Comparison of ENCODE assay signal across 8 mouse cellular contexts in the genomic region with DNA sequence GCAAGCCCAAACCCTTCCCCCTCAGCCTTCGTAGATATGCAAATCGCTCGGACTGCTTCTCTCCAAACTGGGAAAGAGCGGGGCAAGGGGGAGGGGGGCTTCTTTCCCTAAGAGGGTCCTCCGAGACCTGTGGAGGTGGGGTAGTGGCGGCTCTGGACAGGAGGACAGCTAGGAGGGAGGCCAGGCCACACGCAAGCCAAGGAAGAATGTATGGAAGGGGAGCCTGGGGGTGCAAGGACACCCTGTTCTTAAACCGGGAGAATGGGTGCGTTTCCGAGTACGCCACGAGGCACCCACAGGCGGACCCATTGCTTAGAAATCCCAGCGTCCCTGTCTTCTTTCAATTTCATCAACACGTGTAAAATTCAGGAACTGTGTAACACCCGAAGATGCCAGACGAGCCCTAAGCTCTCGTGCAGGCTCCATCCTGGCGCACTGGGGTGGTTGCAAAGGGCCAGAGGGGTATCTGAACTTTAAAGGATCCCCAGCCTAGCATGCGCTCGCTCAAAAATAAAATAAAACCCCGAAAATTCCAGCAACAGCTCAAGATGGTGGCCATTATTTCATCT. TPM values are rescaled to one million over a fixed set of nuclear protein-coding genes. Genes with fewer than 3 reads are reported as not detected.
A peak's percentile ranks its signal among the peaks of the same experiment; 100 is the strongest.
DNase-seq lines count a peak whose midpoint lies in the region; ATAC-seq and TF ChIP-seq lines count a peak whose summit lies in the region.

No protein-coding gene starts in this region.

- H3K9me3 ChIP-seq in forebrain, postnatal 0 days (ENCODE audit: low read length): no peaks in the 10 kb centered on the region
- H3K9me3 ChIP-seq in intestine, postnatal 0 days (ENCODE audit: control insufficient read depth): no peaks in the 10 kb centered on the region

- H3K27me3 ChIP-seq in spleen, adult 2 months (ENCODE audit: control insufficient read depth, insufficient read depth, low read length): peaks cover 17% of the 10 kb centered on the region
- peaks cover 51% of the 10 kb centered on the region for H3K27me3 ChIP-seq in forebrain, postnatal 0 days (ENCODE audit: insufficient read depth, low read length)
- peaks cover 9% of the 10 kb centered on the region; the same call in 1 of the 2 replicates for H3K27me3 ChIP-seq in intestine, postnatal 0 days (replicated peaks; ENCODE audit: control insufficient read depth, insufficient read depth, low read length)

- no peak for ATAC-seq in forebrain, postnatal 0 days
- ATAC-seq in intestine, postnatal 0 days: no peak

- DNase-seq in spleen, adult 2 months (ENCODE audit: low read depth in 1 of 2, low spot score in 2 of 2): no peak
- no peak for DNase-seq in spleen, postnatal 14 days (ENCODE audit: low spot score in 2 of 2)
- DNase-seq in forebrain, postnatal 0 days: peak; percentile 31
- DNase-seq in spleen, postnatal 36 days (ENCODE audit: low spot score in 2 of 2): no peak
- DNase-seq in urinary bladder, postnatal 14 days (ENCODE audit: low spot score): no peak
- no peak for DNase-seq in thymus, postnatal 36 days

- no peaks in the 10 kb centered on the region for H3K36me3 ChIP-seq in spleen, adult 2 months (ENCODE audit: control insufficient read depth, insufficient read depth, low read length)
- H3K36me3 ChIP-seq in forebrain, postnatal 0 days (ENCODE audit: insufficient read depth): no peaks in the 10 kb centered on the region
- H3K36me3 ChIP-seq in intestine, postnatal 0 days (ENCODE audit: control insufficient read depth, insufficient read depth): 0 out of 2 replicates have a peak, but pooled peaks cover 10% of the 10 kb centered on the region
- peaks cover 8% of the 10 kb centered on the region for H3K36me3 ChIP-seq in macrophage (ENCODE audit: inconsistent target)

- H3K4me1 ChIP-seq in spleen, adult 2 months (ENCODE audit: control insufficient read depth, insufficient read depth, insufficient read length): peaks cover 16% of the 10 kb centered on the region
- H3K4me1 ChIP-seq in forebrain, postnatal 0 days (ENCODE audit: insufficient read depth): peaks cover 38% of the 10 kb centered on the region
- H3K4me1 ChIP-seq in intestine, postnatal 0 days (replicated peaks; ENCODE audit: control insufficient read depth, insufficient read depth, low read length): peaks cover 22% of the 10 kb centered on the region

- no peak overlapping the region for H3K9ac ChIP-seq in forebrain, postnatal 0 days
- H3K9ac ChIP-seq in intestine, postnatal 0 days (ENCODE audit: low read depth, low read length): peak overlapping the region; percentile 52; the same call in 1 of the 2 replicates

- peak overlapping the region; percentile 62; the same call in 1 of the 2 replicates for H3K27ac ChIP-seq in spleen, adult 2 months (ENCODE audit: insufficient read depth, low read length)
- no peak overlapping the region; the same call in 1 of the 2 replicates for H3K27ac ChIP-seq in forebrain, postnatal 0 days (ENCODE audit: low read depth, low read length)
- no peak overlapping the region; the same call in 1 of the 2 replicates for H3K27ac ChIP-seq in intestine, postnatal 0 days (ENCODE audit: low read depth, low read length)
- H3K27ac ChIP-seq in macrophage: peak overlapping the region; percentile 85

- 1% methylated on average over 22 of the region's 22 CpGs for WGBS in spleen, adult 2 months
- 1% methylated on average over 21 of the region's 22 CpGs for WGBS in forebrain, postnatal 0 days
- WGBS in intestine, postnatal 0 days: under 1% methylated on average over 22 of the region's 22 CpGs
- under 1% methylated on average over 17 of the region's 22 CpGs for WGBS in macrophage (ENCODE audit: missing documents)

- peak overlapping the region; percentile 38; the same call in 1 of the 2 replicates for H3K4me3 ChIP-seq in spleen, adult 2 months (ENCODE audit: extremely low read depth, insufficient read depth, insufficient read length)
- H3K4me3 ChIP-seq in forebrain, postnatal 0 days (ENCODE audit: low read depth, low read length): peak overlapping the region; percentile 44
- peak overlapping the region; percentile 64 for H3K4me3 ChIP-seq in intestine, postnatal 0 days (ENCODE audit: low read depth, low read length)
- H3K4me3 ChIP-seq in macrophage (ENCODE audit: inconsistent target): peak overlapping the region; percentile 39

- H3K79me2 ChIP-seq in macrophage (ENCODE audit: inconsistent target): peaks cover 43% of the 10 kb centered on the region

- no peak for TF ChIP-seq CTCF in spleen, adult 2 months (IDR thresholded peaks at IDR 0.05; ENCODE audit: extremely low read depth, insufficient read depth, insufficient read length, insufficient replicate concordance)
- no peak for TF ChIP-seq CTCF in forebrain, postnatal 0 days (IDR thresholded peaks at IDR 0.05; ENCODE audit: low read depth)
- no peak for TF ChIP-seq CTCF in intestine, postnatal 0 days (IDR thresholded peaks at IDR 0.05; ENCODE audit: low read depth)

- peak overlapping the region; percentile 87 for H3K4me2 ChIP-seq in forebrain, postnatal 0 days (ENCODE audit: low read depth)
- H3K4me2 ChIP-seq in intestine, postnatal 0 days (replicated peaks; ENCODE audit: low read depth): peak overlapping the region; percentile 92

- no peak for TF ChIP-seq POLR2A in spleen, adult 2 months (IDR thresholded peaks at IDR 0.05; ENCODE audit: low read depth, low read length)

RNA-seq across cellular contexts. Expression of a gene that starts 0.4 kb away (rescaled TPM):
- polyA plus RNA-seq in spleen, adult 2 months (2012; rRNA removed): 34.9 and 35.0 TPM in 2 replicates
- total RNA-seq in forebrain, postnatal 0 days (2014; rRNA removed): 21.6 and 33.5 TPM in 2 replicates
- 23.9 and 29.0 TPM in 2 replicates for polyA plus RNA-seq in forebrain, postnatal 0 days (2015; fragmentation: Nextera tagmentation; extraction: Ambion mirVana)
- 41.5 and 42.9 TPM in 2 replicates for polyA plus RNA-seq in intestine, postnatal 0 days (2015; fragmentation: Nextera tagmentation; extraction: Ambion mirVana)
- total RNA-seq in macrophage (2018; cell fraction: chromatin; rRNA removed): 10 to 100 TPM in 9 of 26 experiments, 1 to 10 TPM in 17; 1.3 to 29.5 (median 7.4) TPM
- 10 to 100 TPM; 24.9 to 56.2 (median 42.8) TPM for total RNA-seq in macrophage (2018; cell fraction: cytosol; rRNA removed)
- total RNA-seq in macrophage (2018; cell fraction: nucleus; rRNA removed): 100 to 1,000 TPM in 2 of 26 experiments, 10 to 100 TPM in 18, 1 to 10 TPM in 6; 7.7 to 243 (median 23.2) TPM
- polyA plus RNA-seq in macrophage (2018): 17.6 to 482 TPM (median 57.2 TPM) in 3 replicates

RNA-seq across cellular contexts. Expression of a gene that starts 25.2 kb away (rescaled TPM):
- polyA plus RNA-seq in spleen, adult 2 months (2012; rRNA removed): 8.4 and 9.3 TPM in 2 replicates
- 21.7 and 22.4 TPM in 2 replicates for total RNA-seq in forebrain, postnatal 0 days (2014; rRNA removed)
- polyA plus RNA-seq in forebrain, postnatal 0 days (2015; fragmentation: Nextera tagmentation; extraction: Ambion mirVana): 16.4 and 17.6 TPM in 2 replicates
- 16.2 and 21.1 TPM in 2 replicates for polyA plus RNA-seq in intestine, postnatal 0 days (2015; fragmentation: Nextera tagmentation; extraction: Ambion mirVana)
- total RNA-seq in macrophage (2018; cell fraction: chromatin; rRNA removed): 100 to 1,000 TPM in 6 of 26 experiments, 10 to 100 TPM in 20; 28.8 to 118 (median 75.9) TPM
- total RNA-seq in macrophage (2018; cell fraction: cytosol; rRNA removed): 10 to 100 TPM; 12.2 to 33.4 (median 25.6) TPM
- 10 to 100 TPM; 23.5 to 71.9 (median 45.9) TPM for total RNA-seq in macrophage (2018; cell fraction: nucleus; rRNA removed)
- 35.0 to 45.0 TPM (median 40.9 TPM) in 3 replicates for polyA plus RNA-seq in macrophage (2018)

RNA-seq across cellular contexts. Expression of a gene that starts 43.8 kb away (rescaled TPM):
- not detected in 2 replicates for polyA plus RNA-seq in spleen, adult 2 months (2012; rRNA removed)
- 2.5 and 4.0 TPM in 2 replicates for total RNA-seq in forebrain, postnatal 0 days (2014; rRNA removed)
- polyA plus RNA-seq in forebrain, postnatal 0 days (2015; fragmentation: Nextera tagmentation; extraction: Ambion mirVana): 5.0 and 6.1 TPM in 2 replicates
- polyA plus RNA-seq in intestine, postnatal 0 days (2015; fragmentation: Nextera tagmentation; extraction: Ambion mirVana): 51.7 and 76.9 TPM in 2 replicates
- not detected for total RNA-seq in macrophage (2018; cell fraction: chromatin; rRNA removed)
- not detected for total RNA-seq in macrophage (2018; cell fraction: cytosol; rRNA removed)
- total RNA-seq in macrophage (2018; cell fraction: nucleus; rRNA removed): not detected
- polyA plus RNA-seq in macrophage (2018): not detected in 3 replicates

Comparison
In these comparisons a context has a peak if more than half of its experiments do, and no peak if none do; other contexts are left out.
1. H3K27ac ChIP-seq: peak in spleen, adult 2 months (single experiment) and macrophage (single experiment); none in forebrain, postnatal 0 days (single experiment) and intestine, postnatal 0 days (single experiment).
2. Peak in every context shown above with its lines, with median percentiles within 50 percentile points of each other: H3K4me3 ChIP-seq.